Mouse (Mus musculus): Measurements from ENCODE around the gene Gdf11. TPM values are rescaled to one million over a fixed set of nuclear protein-coding genes. Genes with fewer than 3 reads are reported as not detected.

Gene Gdf11
- total and polyA plus RNA-seq, 3 experiments = 3.4 to 7.3 (median 4.5) TPM

- Histone ChIP-seq H3K4me1 (ENCODE audit: control insufficient read depth in 1 of 2, insufficient read depth in 2 of 2) (peaks cover 6 to 21% of the 10 kb centered on the region in 2 experiments), H3K4me2 (ENCODE audit: insufficient read depth, low read depth, poor library complexity, severe bottlenecking) (no peak overlapping the region)
- dilution Hi-C loops (cut with MboI; ENCODE audit: extremely low pct_ligation_motif_present, extremely low pct_unique_long_range_greater_than_20kb, low sequenced_read_pairs) = no loop called here
Observed at GRCm38 (mm10) chr10:128921251-128921650, 29.7 kb upstream of the Gdf11 start.

GRCm38 (mm10) chr10:128920736-128921161 is 29.2 kb upstream of the Gdf11 start:
- Histone ChIP-seq H3K4me3 (replicated peaks in 1 of 3; ENCODE audit: low read depth in 2 of 3, low read length in 2 of 3, poor library complexity in 1 of 3) (no peak overlapping the region), H3K27me3 (replicated peaks) (no peaks in the 10 kb centered on the region), H3K79me2 (replicated peaks; ENCODE audit: control insufficient read depth, extremely low read depth, insufficient read depth, poor library complexity, severe bottlenecking) (no peaks in the 10 kb centered on the region), H3K9me3 (replicated peaks; ENCODE audit: low read length) (no peaks in the 10 kb centered on the region), H3K4me2 (ENCODE audit: insufficient read depth, low read depth, poor library complexity, severe bottlenecking) (no peak overlapping the region), H3K4me1 (ENCODE audit: control insufficient read depth in 1 of 2, insufficient read depth in 2 of 2) (peaks cover 6 to 21% of the 10 kb centered on the region in 2 experiments), H3K9ac (ENCODE audit: insufficient read depth, low read depth) (no peak overlapping the region), H3K27ac (ENCODE audit: insufficient read depth, low read depth) (no peak overlapping the region), H3K36me3 (replicated peaks in 1 of 2; ENCODE audit: control insufficient read depth in 1 of 2, insufficient read depth in 1 of 2, low read length in 1 of 2) (peaks cover 11 to 48% of the 10 kb centered on the region in 2 experiments)
- TF ChIP-seq ELF1 (IDR thresholded peaks at IDR 0.05; ENCODE audit: low read depth, low read length) (no peak), RAD21 (IDR thresholded peaks at IDR 0.05; ENCODE audit: low read depth, low read length) (no peak), POLR2A (IDR thresholded peaks at IDR 0.05; ENCODE audit: low read depth, low read length) (no peak), JUND (conservative IDR thresholded peaks at IDR 0.05; ENCODE audit: low read depth, low read length) (no peak), SIN3A (IDR thresholded peaks at IDR 0.05; ENCODE audit: low read length) (no peak), ZMIZ1 (IDR thresholded peaks at IDR 0.05; ENCODE audit: low read depth, low read length) (no peak), IRF4 (IDR thresholded peaks at IDR 0.05; ENCODE audit: low read depth, low read length) (no peak), CTCF (conservative IDR thresholded peaks at IDR 0.05 in 1 of 2, IDR thresholded peaks at IDR 0.05 in 1 of 2; ENCODE audit: low read depth in 2 of 2, low read length in 2 of 2) (no peak), CHD1 (IDR thresholded peaks at IDR 0.05; ENCODE audit: low read depth, low read length) (no peak), MYC (IDR thresholded peaks at IDR 0.05; ENCODE audit: low read depth, low read length) (no peak)
- DNase-seq (ENCODE audit: extremely low read depth) = no peak
- in situ Hi-C loops (cut with MboI; ENCODE audit: low pct_ligation_motif_present, low pct_unique_long_range_greater_than_20kb, low sequenced_read_pairs) = no loop called here
- dilution Hi-C loops (cut with MboI; ENCODE audit: extremely low pct_ligation_motif_present, extremely low pct_unique_long_range_greater_than_20kb, low sequenced_read_pairs) = no loop called here

More at GRCm38 (mm10) chr10:128921251-128921650, 29.7 kb upstream of the Gdf11 start:
- Histone ChIP-seq H3K79me2 (replicated peaks; ENCODE audit: control insufficient read depth, extremely low read depth, insufficient read depth, poor library complexity, severe bottlenecking) (no peaks in the 10 kb centered on the region), H3K4me3 (replicated peaks in 1 of 3; ENCODE audit: low read depth in 2 of 3, low read length in 2 of 3, poor library complexity in 1 of 3) (no peak overlapping the region), H3K9ac (ENCODE audit: insufficient read depth, low read depth) (no peak overlapping the region), H3K9me3 (replicated peaks; ENCODE audit: low read length) (no peaks in the 10 kb centered on the region), H3K27me3 (replicated peaks) (no peaks in the 10 kb centered on the region), H3K27ac (ENCODE audit: insufficient read depth, low read depth) (no peak overlapping the region), H3K36me3 (replicated peaks in 1 of 2; ENCODE audit: control insufficient read depth in 1 of 2, insufficient read depth in 1 of 2, low read length in 1 of 2) (peaks cover 11 to 48% of the 10 kb centered on the region in 2 experiments)
- no peak for DNase-seq (ENCODE audit: extremely low read depth)
- TF ChIP-seq ZC3H11A (IDR thresholded peaks at IDR 0.05; ENCODE audit: low read depth, low read length) (no peak), MYC (IDR thresholded peaks at IDR 0.05; ENCODE audit: low read depth, low read length) (no peak), ZMIZ1 (IDR thresholded peaks at IDR 0.05; ENCODE audit: low read depth, low read length) (no peak), ZKSCAN1 (IDR thresholded peaks at IDR 0.05; ENCODE audit: borderline replicate concordance, low read depth, low read length) (no peak)
- in situ Hi-C loops (cut with MboI; ENCODE audit: low pct_ligation_motif_present, low pct_unique_long_range_greater_than_20kb, low sequenced_read_pairs) = no loop called here

DNA sequence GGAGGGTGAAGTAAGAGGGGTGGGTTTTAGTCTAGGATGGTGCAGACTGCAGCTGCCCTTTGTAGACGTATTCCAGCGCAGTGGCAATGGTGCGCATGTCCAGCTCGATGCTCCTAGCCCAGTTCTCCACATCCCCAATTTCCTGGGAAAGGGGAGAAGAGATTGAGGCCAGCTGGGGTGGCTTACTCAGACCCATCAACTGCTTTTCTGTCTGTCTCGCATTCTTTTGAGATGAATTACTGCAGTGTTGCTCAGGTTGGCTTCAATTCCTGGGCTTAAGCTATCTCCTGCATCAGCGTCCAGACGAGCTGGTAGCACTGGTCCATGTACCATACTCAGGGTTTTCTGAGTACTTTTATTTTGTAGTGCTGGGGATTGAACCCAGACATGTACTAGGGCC is 28.4 kb upstream of the Gdf11 start:
- Histone ChIP-seq H3K4me3 (replicated peaks in 1 of 3; ENCODE audit: low read depth in 2 of 3, low read length in 2 of 3, poor library complexity in 1 of 3) (no peak overlapping the region), H3K4me2 (ENCODE audit: insufficient read depth, low read depth, poor library complexity, severe bottlenecking) (no peak overlapping the region), H3K9me3 (replicated peaks; ENCODE audit: low read length) (no peaks in the 10 kb centered on the region), H3K9ac (ENCODE audit: insufficient read depth, low read depth) (no peak overlapping the region), H3K27me3 (replicated peaks) (no peaks in the 10 kb centered on the region), H3K36me3 (replicated peaks in 1 of 2; ENCODE audit: control insufficient read depth in 1 of 2, insufficient read depth in 1 of 2, low read length in 1 of 2) (peaks cover 11 to 48% of the 10 kb centered on the region in 2 experiments), H3K79me2 (replicated peaks; ENCODE audit: control insufficient read depth, extremely low read depth, insufficient read depth, poor library complexity, severe bottlenecking) (no peaks in the 10 kb centered on the region), H3K27ac (ENCODE audit: insufficient read depth, low read depth) (no peak overlapping the region), H3K4me1 (ENCODE audit: control insufficient read depth in 1 of 2, insufficient read depth in 2 of 2) (peaks cover 6 to 21% of the 10 kb centered on the region in 2 experiments)
- DNase-seq (ENCODE audit: extremely low read depth) = no peak
- TF ChIP-seq POLR2AphosphoS2 (IDR thresholded peaks at IDR 0.05; ENCODE audit: low read depth, low read length) (no peak), MAFK (IDR thresholded peaks at IDR 0.05; ENCODE audit: insufficient replicate concordance, low read length) (no peak)
- in situ Hi-C loops (cut with MboI; ENCODE audit: low pct_ligation_motif_present, low pct_unique_long_range_greater_than_20kb, low sequenced_read_pairs) = no loop called here
- dilution Hi-C loops (cut with MboI; ENCODE audit: extremely low pct_ligation_motif_present, extremely low pct_unique_long_range_greater_than_20kb, low sequenced_read_pairs) = no loop called here

Data from CH12.LX (cell line).